Mouse (Mus musculus) G1E (cell line): ENCODE data around the gene Foxs1. TPM values are rescaled to one million over a fixed set of nuclear protein-coding genes. Genes with fewer than 3 reads are reported as not detected.

Source experiments
- ATAC-seq: 2 replicates; pipeline ENCODE4 v1.8.0; 2016; ENCODE audit warnings: mild to moderate bottlenecking; ENCODE audit not compliant: insufficient number of reproducible peaks, poor library complexity, low FRiP score, severe bottlenecking; ENCODE audit errors: extremely low read depth
- DNase-seq: peaks from one replicate; pipeline ENCODE4 v3.0.0; 2012; ENCODE audit warnings: low spot score
- H3K27me3 ChIP-seq: 2 replicates; pipeline ENCODE4 v1.6.1; 2012; ENCODE audit warnings: mild to moderate bottlenecking, low read length, inconsistent platforms; ENCODE audit not compliant: insufficient read depth
- H3K36me3 ChIP-seq: replicated peaks from 2 replicates; pipeline ENCODE3; 2012; ENCODE audit warnings: mild to moderate bottlenecking, inconsistent platforms
- H3K4me1 ChIP-seq: 2 replicates; pipeline ENCODE4 v1.6.1; 2012; ENCODE audit warnings: low read depth, low read length, inconsistent platforms, mixed read lengths; ENCODE audit not compliant: insufficient read depth
- H3K4me3 ChIP-seq: 2 replicates; pipeline ENCODE4 v1.5.1; 2012; ENCODE audit warnings: low read depth, mild to moderate bottlenecking, inconsistent platforms, low read length, moderate library complexity, mixed read lengths
- H3K9me3 ChIP-seq: replicated peaks from 2 replicates; pipeline ENCODE4 v1.6.1; 2012; ENCODE audit warnings: inconsistent platforms
- CTCF ChIP-seq: IDR thresholded peaks from 2 replicates; pipeline ENCODE4 v1.5.1; 2012; ENCODE audit warnings: low read depth, low read length, inconsistent platforms, mixed read lengths
- GATA1 ChIP-seq: IDR thresholded peaks from 2 replicates; pipeline ENCODE4 v1.6.1; 2012; ENCODE audit warnings: borderline replicate concordance, low read length, inconsistent platforms, mixed read lengths
- GATA2 ChIP-seq: IDR thresholded peaks from 2 replicates; pipeline ENCODE4 v1.6.1; 2012; ENCODE audit warnings: low read depth, low read length, inconsistent platforms, borderline replicate concordance
- POLR2AphosphoS5 ChIP-seq: IDR thresholded peaks from 2 replicates; pipeline ENCODE4 v1.6.1; 2012; ENCODE audit warnings: low read depth, low read length, inconsistent platforms; ENCODE audit not compliant: insufficient replicate concordance
- TAL1 ChIP-seq: conservative IDR thresholded peaks from 2 replicates; pipeline ENCODE4 v1.6.1; 2012; ENCODE audit warnings: low read depth, low read length, inconsistent platforms, mixed read lengths
- polyA plus RNA-seq: library from polyadenylated mRNA; stranded (reverse); fragments of >175 nt; gene quantifications from 2 replicates; pipeline ENCODE4 v1.2.3, GENCODE M21; 2012
- total RNA-seq, 2 experiments: library from RNA; stranded (forward) in 1 of 2; stranded (reverse) in 1 of 2; fragments of 200-1000 nt in 1 of 2; fragments of >200 nt in 1 of 2; fragmentation: Nextera tagmentation in 1 of 2; gene quantifications; 2 replicates each; pipeline ENCODE4 v1.2.3; 2014 to 2017

Foxs1 gene
- total RNA-seq (2014; fragmentation: Nextera tagmentation) (not detected in 2 replicates), total RNA-seq (2017) (not detected in 2 replicates), polyA plus RNA-seq (not detected in 2 replicates)

GRCm38 (mm10) chr2:152933048-152933447 lies at the start of gene Foxs1:
TSS of gene Foxs1 (minus strand) at chr2:152933208.
- H3K27me3 ChIP-seq: peaks cover 32% of the 10 kb centered on the region
- H3K4me3 ChIP-seq: no peak within 1 kb of the TSS
- DNase-seq: no peak
- no peaks in the 10 kb centered on the region for H3K9me3 ChIP-seq
- TF ChIP-seq CTCF: no peak
- H3K36me3 ChIP-seq: no peaks in the 10 kb centered on the region
- H3K4me1 ChIP-seq: no peaks in the 10 kb centered on the region
- ATAC-seq: no peak

- no peaks in the 10 kb centered on the region for H3K4me1 ChIP-seq
- TF ChIP-seq POLR2AphosphoS5 (no peak), TAL1 (no peak), CTCF (no peak), GATA2 (no peak), GATA1 (no peak)
- no peak for DNase-seq
- H3K4me3 ChIP-seq: no peak overlapping the region
- H3K36me3 ChIP-seq: no peaks in the 10 kb centered on the region
- no peak for ATAC-seq
- H3K27me3 ChIP-seq: peaks cover 15% of the 10 kb centered on the region
- no peaks in the 10 kb centered on the region for H3K9me3 ChIP-seq
Measured at GRCm38 (mm10) chr2:152976991-152977390, 44.0 kb upstream of the Foxs1 start.

GRCm38 (mm10) chr2:152965555-152965954 lies 32.5 kb upstream of the Foxs1 start:
- Histone ChIP-seq H3K4me1 (no peaks in the 10 kb centered on the region), H3K9me3 (peaks cover 9% of the 10 kb centered on the region), H3K36me3 (no peaks in the 10 kb centered on the region), H3K4me3 (no peak overlapping the region), H3K27me3 (no peaks in the 10 kb centered on the region; the same call in 1 of the 2 replicates)
- no peak for ATAC-seq
- TF ChIP-seq GATA1 (no peak), CTCF (no peak), POLR2AphosphoS5 (no peak), GATA2 (no peak), TAL1 (no peak)
- DNase-seq: no peak

- Histone ChIP-seq H3K9me3 (peaks cover 9% of the 10 kb centered on the region), H3K27me3 (no peaks in the 10 kb centered on the region; the same call in 1 of the 2 replicates), H3K4me1 (no peaks in the 10 kb centered on the region), H3K36me3 (no peaks in the 10 kb centered on the region), H3K4me3 (no peak within 1 kb of the TSS)
- DNase-seq (no peak), ATAC-seq (no peak)
- TF ChIP-seq TAL1 (no peak), GATA1 (no peak), POLR2AphosphoS5 (no peak), CTCF (no peak), GATA2 (no peak)
Measured at GRCm38 (mm10) chr2:152962091-152962793, 29.2 kb upstream of the Foxs1 start, which contains the start of gene Ttll9. TSS of gene Ttll9 (plus strand) at chr2:152962485.

GRCm38 (mm10) chr2:152958116-152958515 lies 25.1 kb upstream of the Foxs1 start:
- no peak for TF ChIP-seq GATA2
- TF ChIP-seq TAL1: no peak
- no peak for TF ChIP-seq GATA1
- no peak for TF ChIP-seq POLR2AphosphoS5
- no peak for TF ChIP-seq CTCF
- ATAC-seq: no peak
- Histone ChIP-seq H3K27me3 (peaks cover 4% of the 10 kb centered on the region; the same call in 1 of the 2 replicates), H3K4me3 (no peak overlapping the region), H3K9me3 (peaks cover 5% of the 10 kb centered on the region; the same call in 1 of the 2 replicates), H3K36me3 (no peaks in the 10 kb centered on the region), H3K4me1 (no peaks in the 10 kb centered on the region)
- no peak for DNase-seq

- ATAC-seq (no peak), DNase-seq (no peak)
- Histone ChIP-seq H3K9me3 (no peaks in the 10 kb centered on the region), H3K27me3 (peaks cover 11% of the 10 kb centered on the region; the same call in 1 of the 2 replicates), H3K36me3 (no peaks in the 10 kb centered on the region), H3K4me3 (no peak overlapping the region), H3K4me1 (no peaks in the 10 kb centered on the region)
- TF ChIP-seq TAL1: no peak
Measured at GRCm38 (mm10) chr2:152951850-152952720, 19.1 kb upstream of the Foxs1 start.
